Mouse (Mus musculus) E14TG2a.4 (cell line): ENCODE measurements around the gene Map3k4.

Experiments
- CTCF ChIP-seq: conservative IDR thresholded peaks from 2 replicates; pipeline ENCODE4 v1.5.1; 2014; ENCODE audit warnings: low read length
- NANOG ChIP-seq: IDR thresholded peaks from 2 replicates; pipeline ENCODE4 v1.6.1; 2014; ENCODE audit warnings: borderline replicate concordance, low read length, mixed read lengths
- POU5F1 ChIP-seq: IDR thresholded peaks from 2 replicates; pipeline ENCODE4 v1.6.1; 2014; ENCODE audit warnings: low read length, borderline replicate concordance

DNA sequence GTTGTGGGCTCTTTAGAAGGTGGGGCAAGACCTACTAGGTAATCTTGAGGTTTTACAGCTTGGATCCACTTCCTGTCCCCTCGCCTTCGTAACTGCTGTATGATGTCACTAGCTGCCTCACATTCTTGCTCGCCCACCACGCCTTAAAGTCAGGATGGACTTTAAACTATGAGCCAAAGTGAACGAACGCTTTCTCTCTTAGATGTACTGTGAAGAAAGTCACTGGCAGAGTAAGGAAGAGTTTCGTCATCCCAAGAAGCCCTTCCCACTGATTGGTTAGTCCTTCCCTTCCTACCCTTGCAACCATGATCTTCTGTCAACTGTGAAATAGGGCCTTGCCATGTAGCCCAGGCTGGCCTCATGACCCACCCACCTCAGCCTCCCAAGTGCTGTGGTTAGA, 87.5 kb downstream of the Map3k4 start:
- TF ChIP-seq CTCF (no peak), NANOG (no peak), POU5F1 (no peak)
